Mouse (Mus musculus) erythroblast, embryonic 14.5 days (primary cell): Measurements from ENCODE around the gene Terb2.

Experiments
- GATA1 ChIP-seq: IDR thresholded peaks from 2 replicates; pipeline ENCODE4 v1.6.1; 2012; ENCODE audit warnings: low read length, inconsistent platforms, mixed read lengths
- TAL1 ChIP-seq: IDR thresholded peaks from 3 replicates; pipeline ENCODE4 v1.6.1; 2012; ENCODE audit warnings: low read length, inconsistent platforms, mixed read lengths

GRCm38 (mm10) chr2:122180051-122180822, 5.8 kb upstream of the Terb2 start:
- no peak for TF ChIP-seq TAL1
- TF ChIP-seq GATA1: no peak
